Comparison of ENCODE assay signal across 15 mouse cellular contexts in the genomic region with DNA sequence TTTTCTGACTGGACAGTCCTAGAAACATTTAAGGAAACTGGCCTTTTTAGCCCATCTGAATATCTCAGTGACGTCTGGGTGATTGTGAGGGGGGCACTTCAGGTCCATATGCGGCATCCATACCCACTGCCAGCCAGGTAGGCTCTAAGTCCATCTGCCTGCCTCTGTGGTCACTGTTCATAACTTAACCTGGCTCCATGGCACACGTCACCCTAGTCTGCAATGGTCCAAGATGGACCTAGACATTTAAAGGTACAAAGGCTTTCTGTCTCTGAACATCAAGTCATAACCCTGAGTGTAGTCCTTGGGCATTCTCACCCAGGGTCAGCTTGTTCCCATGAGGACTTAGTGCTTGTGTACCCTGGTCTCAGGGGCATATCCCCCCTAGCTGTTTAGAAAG.
"Had no signal": no experiment of that assay in that cellular context is flagged by ENCODE, and none has a peak within 500 bp of the region (broad histone marks: within the 10 kb centered on the region; RNA-seq: fewer than 3 reads in every experiment).

No protein-coding gene starts in this region.

- H3K27ac ChIP-seq: midbrain, embryonic 10.5 days; midbrain, embryonic 12.5 days; neural tube, embryonic 13.5 days; stomach, embryonic 15.5 days; stomach, postnatal 0 days had no signal

- H3K27me3 ChIP-seq: midbrain, embryonic 12.5 days; neural tube, embryonic 13.5 days; stomach, embryonic 15.5 days had no signal

- H3K9ac ChIP-seq: lung, embryonic 14.5 days; midbrain, embryonic 12.5 days; neural tube, embryonic 13.5 days; stomach, embryonic 15.5 days had no signal

- H3K4me2 ChIP-seq: lung, embryonic 14.5 days; midbrain, embryonic 12.5 days; neural tube, embryonic 13.5 days; stomach, embryonic 15.5 days had no signal

- H3K4me1 ChIP-seq: midbrain, embryonic 12.5 days; neural tube, embryonic 13.5 days; stomach, embryonic 15.5 days had no signal

- DNase-seq: lung, adult 18-20 months; lung, embryonic 14.5 days; lung, postnatal 10 days; lung, postnatal 4 days; midbrain, embryonic 14.5 days; right cerebral cortex, postnatal 14 days; thymus, adult 2 months; thymus, postnatal 25 days; thymus, postnatal 4 days had no signal

- H3K9me3 ChIP-seq: midbrain, embryonic 10.5 days; midbrain, embryonic 12.5 days; neural tube, embryonic 13.5 days; stomach, embryonic 15.5 days had no signal

- ATAC-seq: midbrain, embryonic 16.5 days had no signal

- H3K4me3 ChIP-seq: midbrain, embryonic 10.5 days; midbrain, embryonic 12.5 days; neural tube, embryonic 13.5 days; stomach, embryonic 15.5 days had no signal
